Mouse (Mus musculus) monocyte, adult 5-6 weeks (primary cell): ENCODE measurements around the gene Mcts1. TPM values are rescaled to one million over a fixed set of nuclear protein-coding genes. Genes with fewer than 3 reads are reported as not detected.

Source experiments
- ATAC-seq: fragments of 153-309, 156-312 bp; replicated peaks from 2 replicates; pipeline ENCODE4 v1.8.0; 2017; ENCODE audit warnings: mild to moderate bottlenecking; ENCODE audit not compliant: low TSS enrichment, insufficient number of reproducible peaks, severe bottlenecking, poor library complexity, low FRiP score
- total RNA-seq: library from RNA; stranded (forward); fragments of 200-1000, 200-491, 200-594 nt; gene quantifications from 3 replicates; pipeline ENCODE4 v1.2.3, GENCODE M21; 2017

Mcts1 gene
- total RNA-seq, 1 experiment from 2014 or later: 46.4 TPM

- ATAC-seq: no peak
Observed at GRCm38 (mm10) chrX:38650404-38651039, 50.1 kb downstream of the Mcts1 start.

- ATAC-seq: no peak
Observed at GRCm38 (mm10) chrX:38651167-38651566, 50.8 kb downstream of the Mcts1 start.

GRCm38 (mm10) chrX:38653181-38653580 lies 52.8 kb downstream of the Mcts1 start:
- no peak for ATAC-seq

- no peak for ATAC-seq
Observed at GRCm38 (mm10) chrX:38654681-38655080, 54.3 kb downstream of the Mcts1 start.

- ATAC-seq: no peak
Observed at GRCm38 (mm10) chrX:38656206-38656883, 56.0 kb downstream of the Mcts1 start.

Other genes with a start within 250 kb of the Mcts1 start
- 180 to 255 TPM (median 225 TPM) in 3 replicates for gene Lamp2, start 144.1 kb upstream of the Mcts1 start, total RNA-seq
- gene Cul4b, start 24.4 kb upstream of the Mcts1 start, total RNA-seq: 24.5 to 36.9 TPM (median 33.7 TPM) in 3 replicates
- 39.5 to 62.2 TPM (median 51.7 TPM) in 3 replicates for gene C1galt1c1, start 34.5 kb downstream of the Mcts1 start, total RNA-seq
- gene 6030498E09Rik, start 172.1 kb downstream of the Mcts1 start, total RNA-seq: not detected in 3 replicates